Mouse (Mus musculus) C2C12 (cell line): Measurements from ENCODE around the gene AI464131. TPM values are rescaled to one million over a fixed set of nuclear protein-coding genes. Genes with fewer than 3 reads are reported as not detected.

ENCODE experiments used
- H3K27me3 ChIP-seq: one replicate; pipeline ENCODE4 v1.6.1; 2011; ENCODE audit not compliant: control insufficient read depth, insufficient read depth, insufficient read length
- H3K36me3 ChIP-seq: one replicate; pipeline ENCODE4 v1.6.1; 2011; ENCODE audit not compliant: control insufficient read depth, insufficient read depth
- H3K4me3 ChIP-seq: one replicate; pipeline ENCODE4 v1.5.1; 2011; ENCODE audit warnings: mild to moderate bottlenecking, control low read depth; ENCODE audit not compliant: poor library complexity, insufficient read depth, severe bottlenecking
- H3K79me2 ChIP-seq: one replicate; pipeline ENCODE4 v1.6.1; 2011; ENCODE audit not compliant: control insufficient read depth, insufficient read depth
- H3K79me3 ChIP-seq: one replicate; pipeline ENCODE4 v1.6.1; 2011; ENCODE audit warnings: low read depth, control low read depth
- H3ac ChIP-seq: one replicate; pipeline ENCODE3; 2011; ENCODE audit warnings: low read depth; ENCODE audit not compliant: control insufficient read depth, insufficient read length
- CEBPB ChIP-seq: IDR thresholded peaks from one replicate; pipeline ENCODE4 v1.6.1; 2011; ENCODE audit warnings: low read depth, mild to moderate bottlenecking, control low read depth, moderate library complexity
- CTCF ChIP-seq: IDR thresholded peaks from one replicate; pipeline ENCODE4 v1.5.1; 2011; ENCODE audit not compliant: control insufficient read depth, insufficient read depth, insufficient read length
- FOSL1 ChIP-seq: IDR thresholded peaks from one replicate; pipeline ENCODE4 v1.8.0; 2011; ENCODE audit warnings: mild to moderate bottlenecking, low read length; ENCODE audit not compliant: poor library complexity, insufficient read depth, severe bottlenecking
- MAX ChIP-seq: IDR thresholded peaks from one replicate; pipeline ENCODE4 v1.6.1; 2011; ENCODE audit warnings: mild to moderate bottlenecking, control low read depth
- MYOD1 ChIP-seq: IDR thresholded peaks from one replicate; pipeline ENCODE4 v1.6.1; 2011; ENCODE audit warnings: low read depth; ENCODE audit not compliant: control insufficient read depth, insufficient read length
- MYOG ChIP-seq: IDR thresholded peaks from one replicate; pipeline ENCODE4 v1.6.1; 2011; ENCODE audit not compliant: control insufficient read depth, insufficient read length; ENCODE audit errors: extremely low read depth
- USF1 ChIP-seq: IDR thresholded peaks from one replicate; pipeline ENCODE4 v1.6.1; 2011; ENCODE audit warnings: low read depth, mild to moderate bottlenecking, control low read depth, moderate library complexity
- polyA plus RNA-seq: library from polyadenylated mRNA; unstranded; fragments of >200 nt; fragmentation: generic; extraction: Trizol; gene quantifications from one replicate; pipeline ENCODE4 v1.2.1, GENCODE M21; 2012; ENCODE audit warnings: missing spikeins

Gene AI464131
- polyA plus RNA-seq, 1 experiment: 2.8 TPM

GRCm38 (mm10) chr4:41532420-41532819 is 29.5 kb upstream of the AI464131 start:
- TF ChIP-seq CTCF (no peak), USF1 (no peak), MYOD1 (no peak), CEBPB (no peak), FOSL1 (no peak), MYOG (no peak), MAX (no peak)
- no peaks in the 10 kb centered on the region for H3K79me2 ChIP-seq
- H3ac ChIP-seq: no peak overlapping the region
- no peaks in the 10 kb centered on the region for H3K36me3 ChIP-seq
- H3K27me3 ChIP-seq: peaks cover 8% of the 10 kb centered on the region
- no peaks in the 10 kb centered on the region for H3K79me3 ChIP-seq
- H3K4me3 ChIP-seq: no peak overlapping the region

- H3K79me2 ChIP-seq: no peaks in the 10 kb centered on the region
- H3K4me3 ChIP-seq: no peak overlapping the region
- H3K79me3 ChIP-seq: no peaks in the 10 kb centered on the region
- H3K27me3 ChIP-seq: peaks cover 35% of the 10 kb centered on the region
- TF ChIP-seq MYOD1 (no peak), MYOG (no peak), CTCF (no peak), MAX (no peak), USF1 (no peak), CEBPB (no peak), FOSL1 (no peak)
- H3K36me3 ChIP-seq: no peaks in the 10 kb centered on the region
- no peak overlapping the region for H3ac ChIP-seq
Observed at GRCm38 (mm10) chr4:41527996-41528395, 25.1 kb upstream of the AI464131 start.

GRCm38 (mm10) chr4:41527076-41527475 is 24.2 kb upstream of the AI464131 start:
- TF ChIP-seq MYOG (no peak), USF1 (no peak), MAX (no peak), CTCF (no peak)
- Histone ChIP-seq H3K27me3 (peaks cover 32% of the 10 kb centered on the region), H3K79me3 (no peaks in the 10 kb centered on the region)

GRCm38 (mm10) chr4:41526553-41526952 is 23.7 kb upstream of the AI464131 start:
- Histone ChIP-seq H3K36me3 (no peaks in the 10 kb centered on the region), H3K4me3 (no peak overlapping the region), H3K79me2 (no peaks in the 10 kb centered on the region), H3K79me3 (no peaks in the 10 kb centered on the region), H3K27me3 (peaks cover 32% of the 10 kb centered on the region), H3ac (no peak overlapping the region)
- TF ChIP-seq FOSL1: no peak
- TF ChIP-seq USF1: no peak
- no peak for TF ChIP-seq CEBPB
- TF ChIP-seq CTCF: no peak
- no peak for TF ChIP-seq MAX
- no peak for TF ChIP-seq MYOG
- no peak for TF ChIP-seq MYOD1

More at GRCm38 (mm10) chr4:41527076-41527475, 24.2 kb upstream of the AI464131 start:
- Histone ChIP-seq H3K36me3 (no peaks in the 10 kb centered on the region), H3K79me2 (no peaks in the 10 kb centered on the region), H3K4me3 (no peak overlapping the region), H3ac (no peak overlapping the region)

- no peak overlapping the region for H3K4me3 ChIP-seq
- H3ac ChIP-seq: no peak overlapping the region
- H3K79me2 ChIP-seq: no peaks in the 10 kb centered on the region
- H3K27me3 ChIP-seq: peaks cover 33% of the 10 kb centered on the region
- H3K79me3 ChIP-seq: no peaks in the 10 kb centered on the region
- TF ChIP-seq MYOD1: no peak
- no peak for TF ChIP-seq MAX
- TF ChIP-seq CTCF: no peak
- TF ChIP-seq USF1: no peak
- TF ChIP-seq FOSL1: no peak
- H3K36me3 ChIP-seq: no peaks in the 10 kb centered on the region
Observed at GRCm38 (mm10) chr4:41524829-41525228, 22.0 kb upstream of the AI464131 start.

- no peak overlapping the region for H3ac ChIP-seq
- H3K27me3 ChIP-seq: peaks cover 38% of the 10 kb centered on the region
- TF ChIP-seq MYOG: no peak
- TF ChIP-seq CEBPB: no peak
- H3K36me3 ChIP-seq: no peaks in the 10 kb centered on the region
- no peak overlapping the region for H3K4me3 ChIP-seq
- no peaks in the 10 kb centered on the region for H3K79me3 ChIP-seq
- H3K79me2 ChIP-seq: no peaks in the 10 kb centered on the region
Observed at GRCm38 (mm10) chr4:41523839-41524238, 21.0 kb upstream of the AI464131 start.
